Mouse (Mus musculus): ENCODE measurements around the gene Bmp7.

Gene Bmp7

DNA sequence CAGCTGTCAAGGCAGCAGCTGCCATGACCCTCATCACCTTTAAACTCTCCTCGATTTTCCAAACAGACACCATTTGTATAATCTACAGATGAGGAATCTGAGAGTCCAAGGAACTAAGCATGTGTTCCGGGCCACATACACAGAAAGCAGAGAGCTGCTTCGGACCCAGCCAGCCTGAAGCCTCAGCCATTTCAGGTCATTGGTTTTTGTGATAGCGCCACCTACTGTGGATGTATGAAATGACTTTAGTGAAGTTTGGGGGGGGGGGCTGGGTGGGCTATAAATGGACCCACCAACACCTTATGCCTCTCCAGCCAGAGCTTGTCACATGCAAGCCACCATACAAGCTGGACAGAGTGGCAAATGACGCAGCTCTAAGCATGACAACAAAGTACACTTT lies 8.9 kb upstream of the Bmp7 start:
- DNase-seq (ENCODE audit: low spot score in 2 of 2), result no peak

DNA sequence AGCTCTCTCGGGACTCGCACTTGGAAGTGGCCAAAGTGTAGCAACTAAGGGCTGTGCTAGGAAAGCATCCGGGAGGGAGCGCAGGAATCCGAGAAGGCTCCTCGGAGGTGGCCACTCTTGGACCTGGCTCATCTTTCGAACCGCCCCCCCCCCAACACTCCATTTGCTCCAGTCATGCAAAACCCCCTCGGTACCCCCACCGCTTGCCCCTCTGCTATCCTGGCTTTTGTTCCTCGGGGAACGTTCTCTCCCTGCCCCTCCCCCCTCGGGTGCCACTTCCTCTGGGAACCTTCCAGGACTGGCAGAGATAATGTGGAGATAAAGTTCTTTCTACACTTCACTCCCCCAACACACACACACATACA lies 660 bp upstream of the Bmp7 start:
- no peak for DNase-seq (ENCODE audit: low spot score in 2 of 2)

DNA sequence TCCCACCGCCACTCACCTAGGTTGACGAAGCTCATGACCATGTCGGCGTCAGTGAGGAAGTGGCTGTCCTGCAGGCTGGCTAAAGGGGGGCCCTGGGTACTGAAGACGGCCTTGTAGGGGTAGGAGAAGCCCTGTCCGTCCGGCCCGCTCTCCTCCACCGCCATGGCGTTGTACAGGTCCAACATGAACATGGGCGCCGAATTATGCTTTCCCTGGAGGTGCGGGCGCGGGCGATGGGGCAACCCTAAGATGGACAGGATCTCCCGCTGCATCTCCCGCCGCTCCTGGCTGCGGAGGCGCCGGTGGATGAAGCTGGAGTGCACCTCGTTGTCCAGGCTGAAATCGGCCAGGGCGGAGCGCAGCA lies 500 bp downstream of the Bmp7 start:
- DNase-seq (ENCODE audit: low spot score in 2 of 2), result no peak

DNA sequence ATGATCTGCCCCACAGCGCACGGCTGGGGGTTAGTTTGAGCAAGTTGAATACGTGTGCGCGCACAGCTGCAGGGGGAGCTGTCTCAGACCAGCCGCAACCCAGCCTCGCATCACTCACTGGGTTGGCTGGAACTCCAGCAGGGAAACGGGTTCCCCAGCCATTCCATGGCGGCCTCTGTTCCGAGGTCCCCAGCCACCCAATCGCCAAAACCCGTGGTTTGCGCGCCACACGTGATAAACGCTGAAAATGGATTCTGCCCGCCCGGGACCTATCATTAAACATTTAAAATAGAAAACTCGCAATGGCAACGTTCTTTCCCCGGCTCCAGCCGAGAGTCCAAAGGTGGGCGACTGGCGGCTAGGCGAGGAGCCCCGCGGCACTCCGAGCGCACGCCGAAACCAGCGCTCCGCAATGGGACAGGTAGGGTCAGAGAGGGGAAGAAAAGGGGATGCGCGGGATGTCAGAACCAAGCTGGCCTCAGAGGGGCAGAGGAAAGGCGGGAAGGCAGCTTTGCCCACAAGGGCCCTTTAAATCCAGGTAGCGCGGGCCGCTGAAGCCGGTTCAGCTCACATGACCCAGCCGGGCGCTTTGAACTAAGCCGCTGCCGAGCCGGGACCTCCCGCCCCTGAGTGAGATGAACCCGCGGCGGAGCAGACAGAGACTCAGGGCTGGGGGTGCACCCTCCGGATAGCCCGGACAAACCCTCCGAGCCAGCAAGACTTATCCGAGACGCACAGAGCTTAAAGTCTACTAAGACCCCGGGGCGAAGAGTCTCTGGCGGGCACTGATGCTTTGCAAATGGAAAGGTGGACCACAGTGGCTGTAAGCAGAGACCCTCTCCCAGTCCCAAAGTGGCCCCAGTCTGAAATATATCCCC lies 1.1 kb downstream of the Bmp7 start:
- no peak for DNase-seq (ENCODE audit: low spot score in 2 of 2)

DNA sequence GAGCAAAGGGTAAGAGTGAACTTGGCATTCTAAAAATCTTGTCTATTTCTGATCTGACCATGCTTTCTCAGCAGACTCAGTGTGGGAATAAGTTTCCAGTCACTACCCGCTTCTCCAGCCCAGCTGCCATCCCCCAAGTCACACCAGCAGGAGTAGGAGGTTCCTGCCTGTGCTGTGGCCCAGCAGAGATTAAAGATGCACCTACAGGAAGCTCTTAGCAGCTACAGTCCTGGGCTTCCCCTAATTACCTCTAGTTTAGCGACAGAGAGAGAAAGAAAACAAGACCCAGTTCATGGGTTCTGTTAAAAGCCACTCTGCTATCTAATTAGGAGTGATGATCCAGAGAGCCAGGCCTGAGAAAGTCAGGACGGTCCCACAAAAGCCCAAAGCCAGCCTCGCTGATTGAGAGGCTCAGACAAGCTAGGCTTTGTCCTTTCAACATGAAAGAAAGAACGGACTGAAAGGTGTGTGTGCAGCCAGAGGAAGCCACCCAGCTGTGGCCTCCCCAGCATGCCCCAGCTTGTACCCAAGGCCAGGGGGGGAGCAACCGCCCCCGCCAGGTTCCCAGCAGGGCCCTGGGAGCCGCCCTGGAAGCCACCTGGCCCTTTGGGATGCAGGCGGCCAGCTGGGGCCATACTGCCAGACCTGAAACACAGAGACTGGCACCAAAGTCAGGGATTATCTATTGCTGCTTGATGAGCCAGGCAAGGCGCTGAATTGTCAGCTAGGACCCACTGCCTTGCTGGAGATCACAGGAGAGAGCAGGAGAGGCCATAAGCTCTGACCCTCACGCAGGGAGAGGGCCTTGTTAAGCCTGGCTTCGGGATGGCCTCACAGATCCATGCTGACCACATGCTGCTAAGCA lies 2.6 kb downstream of the Bmp7 start:
- no peak for DNase-seq (ENCODE audit: low spot score in 2 of 2)

DNA sequence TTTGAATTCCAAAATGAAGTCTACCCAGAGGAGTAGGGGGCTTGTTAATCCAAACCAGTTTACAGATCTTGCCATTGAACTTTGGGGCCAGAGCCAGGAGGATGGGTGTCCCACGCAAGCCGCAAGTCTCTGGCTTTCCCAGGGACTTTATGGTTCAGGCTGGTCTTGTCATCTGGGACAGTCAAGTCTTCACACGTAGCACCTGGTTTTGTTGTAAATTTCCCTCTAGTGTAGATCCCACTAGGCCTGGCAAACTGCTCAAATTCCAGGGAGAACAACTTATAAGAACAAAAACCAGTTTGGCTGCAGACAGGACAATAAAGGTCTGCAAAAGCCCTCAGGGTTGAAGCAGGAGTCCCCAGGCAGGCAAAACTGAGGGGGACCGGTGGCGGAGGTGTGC lies 3.3 kb downstream of the Bmp7 start:
- DNase-seq (ENCODE audit: low spot score in 2 of 2), result no peak

DNA sequence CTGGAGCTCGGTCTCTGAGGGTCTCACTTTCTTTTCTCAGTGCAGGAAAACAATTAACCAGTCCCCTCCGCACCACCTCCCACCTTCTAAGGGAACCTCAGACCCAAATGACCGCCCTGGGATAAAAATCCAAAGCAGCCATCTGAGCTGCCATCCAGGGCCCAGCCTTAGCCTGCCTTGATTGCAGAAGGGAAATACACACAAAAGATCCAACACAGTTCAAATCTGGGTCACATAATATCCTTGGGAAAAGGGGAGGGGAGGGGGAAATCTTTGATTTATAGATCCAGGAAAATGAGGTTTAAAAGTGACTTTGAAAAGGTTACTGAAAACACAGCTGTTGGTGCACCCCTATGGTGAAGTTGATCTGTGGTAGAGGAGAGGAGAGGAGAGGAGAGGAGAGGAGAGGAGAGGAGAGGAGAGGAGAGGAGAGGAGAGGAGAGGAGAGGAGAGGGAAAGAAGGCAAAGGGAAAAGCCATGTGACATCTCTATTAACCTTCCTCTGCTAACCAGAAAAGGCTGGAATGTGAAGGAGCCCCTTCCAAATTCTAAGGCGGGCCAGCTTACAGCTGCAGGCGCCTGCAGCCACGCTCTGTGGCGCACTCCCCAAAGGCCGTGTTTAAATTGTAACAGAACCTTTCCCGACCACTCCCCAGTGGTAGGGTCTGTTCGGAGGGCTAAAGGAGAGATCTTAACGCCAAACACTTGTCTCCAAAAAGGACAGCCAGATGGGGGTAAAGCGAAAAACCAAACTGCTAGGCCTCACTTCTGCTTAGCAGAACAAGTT lies 4.2 kb downstream of the Bmp7 start:
- DNase-seq (ENCODE audit: low spot score in 2 of 2), result no peak

DNA sequence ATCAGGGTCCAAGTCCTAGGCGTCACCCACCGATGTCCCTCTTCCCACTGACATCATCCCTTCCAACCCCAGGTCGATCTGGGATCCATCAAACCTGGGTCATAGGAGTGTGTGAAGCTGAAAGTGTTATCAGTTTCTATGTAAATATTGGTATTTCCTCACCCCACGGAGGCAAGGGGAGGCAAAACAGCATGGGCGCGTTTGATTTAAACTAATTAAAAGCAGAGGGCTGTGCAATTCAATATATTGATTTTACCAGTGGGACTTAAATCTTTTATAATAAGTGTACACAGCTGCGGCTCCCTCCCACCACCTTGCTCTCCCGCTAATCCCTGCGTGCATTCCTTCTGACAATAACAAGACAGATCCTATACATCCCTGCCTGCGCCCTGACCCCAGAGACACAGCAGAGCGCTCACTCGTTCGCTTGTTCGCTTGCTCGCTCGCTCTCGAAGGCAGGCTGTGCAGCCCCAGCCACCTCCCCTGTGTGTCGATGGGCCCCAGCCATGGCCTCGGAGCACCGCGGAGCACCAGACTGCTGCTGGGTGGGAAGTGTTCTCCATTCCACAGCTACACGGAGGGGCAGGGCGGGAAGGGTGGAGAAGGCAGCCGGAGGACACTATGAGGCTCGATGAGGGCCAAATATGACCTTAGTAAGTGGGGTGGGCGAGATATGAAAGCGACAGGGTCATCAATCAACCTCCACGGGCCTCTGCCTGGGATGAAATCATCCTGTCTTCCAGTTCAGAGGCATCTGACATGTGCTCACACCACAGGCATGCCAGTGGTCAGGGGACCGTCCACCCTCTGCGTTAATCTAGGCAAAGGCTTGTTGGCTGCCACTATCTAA lies 5.0 kb downstream of the Bmp7 start:
- DNase-seq (ENCODE audit: low spot score in 2 of 2), result no peak

DNA sequence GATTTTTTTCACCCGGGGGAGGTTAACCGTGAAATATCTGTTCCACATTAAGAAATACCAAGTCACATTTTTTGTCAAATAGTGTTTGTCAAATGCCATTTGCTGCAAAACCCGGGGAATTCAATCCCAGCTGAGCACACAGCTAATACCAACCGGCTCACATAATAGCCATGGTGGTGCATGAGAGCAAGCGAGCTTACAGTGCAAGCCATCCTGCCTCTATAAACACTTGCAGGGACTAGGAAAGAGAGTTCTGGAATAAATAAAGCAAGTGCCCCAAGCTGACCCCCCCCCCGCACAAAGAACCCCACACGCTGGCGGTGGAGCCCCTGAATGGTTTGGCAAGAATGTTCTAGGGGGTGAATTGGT lies 5.7 kb downstream of the Bmp7 start:
- DNase-seq (ENCODE audit: low spot score in 2 of 2), result no peak

DNA sequence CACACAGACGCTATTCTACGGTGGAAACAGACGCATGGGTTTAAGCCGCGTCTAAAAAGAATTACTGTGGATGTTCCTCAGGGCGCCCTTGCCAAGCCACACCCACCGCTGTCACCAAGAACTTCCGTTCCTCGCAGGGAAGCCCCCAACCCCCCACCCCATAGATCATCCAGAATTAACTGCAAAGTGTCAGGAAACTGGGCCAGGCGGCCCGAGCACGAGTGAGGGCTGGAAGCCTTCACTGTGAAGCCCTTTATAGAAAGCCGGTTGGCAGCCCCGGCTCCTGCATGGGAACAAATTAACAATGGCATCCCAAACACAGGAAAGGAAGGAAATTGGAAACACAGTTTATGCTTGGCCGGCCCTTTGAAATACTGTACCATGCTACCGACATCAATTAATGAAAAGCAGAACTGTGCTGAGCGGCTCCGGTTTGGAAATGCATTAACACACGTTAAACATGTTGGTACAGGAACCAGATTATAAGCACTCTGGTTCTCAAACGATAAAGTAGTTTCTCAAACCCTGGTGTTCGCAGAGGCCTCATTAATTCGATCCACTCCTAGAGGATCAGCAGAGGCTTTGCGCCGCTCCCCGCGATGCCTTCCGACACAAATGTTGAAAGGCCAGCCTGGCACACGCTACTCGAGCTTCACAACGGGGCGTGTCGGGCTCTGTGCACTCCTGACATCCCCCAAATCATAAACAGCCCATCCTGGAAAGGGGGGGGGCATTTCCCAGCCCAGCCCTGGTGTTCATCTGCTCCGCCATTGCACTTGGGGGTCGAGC lies 6.3 kb downstream of the Bmp7 start:
- no peak for DNase-seq (ENCODE audit: low spot score in 2 of 2)

DNA sequence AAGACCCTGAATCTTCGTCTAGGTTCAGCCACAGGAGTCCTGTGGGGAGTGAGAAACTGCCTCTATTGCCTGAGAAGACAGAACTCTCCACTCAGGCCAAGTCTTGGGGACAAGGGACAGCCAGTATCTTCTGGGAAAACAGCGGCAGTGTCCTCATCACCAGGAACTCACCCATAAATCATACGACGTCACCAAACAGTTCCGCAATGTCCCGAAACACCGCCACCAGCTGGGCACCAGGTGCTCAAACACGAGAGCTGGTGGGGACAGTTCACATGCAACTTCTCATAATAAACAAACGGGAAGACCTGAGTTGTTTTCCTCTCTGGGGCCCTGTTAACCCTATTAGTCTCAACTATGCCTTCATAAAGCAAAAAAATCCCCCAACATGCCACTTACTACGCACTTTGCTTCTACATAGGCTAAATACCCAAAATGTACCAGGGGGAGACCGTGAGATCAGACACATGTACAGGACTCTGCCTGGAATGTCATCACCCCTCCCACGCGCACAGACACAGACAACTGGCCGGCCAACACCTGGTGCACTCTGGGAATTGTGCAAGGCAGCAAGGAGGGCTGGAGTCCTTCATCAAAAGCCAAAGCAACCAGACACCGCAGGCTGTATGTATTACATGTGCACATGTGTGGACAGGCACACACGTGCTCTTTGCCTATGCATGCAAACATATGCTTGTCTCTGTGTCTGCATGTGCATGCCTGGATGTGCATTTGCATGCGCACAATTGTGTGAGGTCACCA lies 8.8 kb downstream of the Bmp7 start:
- DNase-seq (ENCODE audit: low spot score in 2 of 2), result no peak

DNA sequence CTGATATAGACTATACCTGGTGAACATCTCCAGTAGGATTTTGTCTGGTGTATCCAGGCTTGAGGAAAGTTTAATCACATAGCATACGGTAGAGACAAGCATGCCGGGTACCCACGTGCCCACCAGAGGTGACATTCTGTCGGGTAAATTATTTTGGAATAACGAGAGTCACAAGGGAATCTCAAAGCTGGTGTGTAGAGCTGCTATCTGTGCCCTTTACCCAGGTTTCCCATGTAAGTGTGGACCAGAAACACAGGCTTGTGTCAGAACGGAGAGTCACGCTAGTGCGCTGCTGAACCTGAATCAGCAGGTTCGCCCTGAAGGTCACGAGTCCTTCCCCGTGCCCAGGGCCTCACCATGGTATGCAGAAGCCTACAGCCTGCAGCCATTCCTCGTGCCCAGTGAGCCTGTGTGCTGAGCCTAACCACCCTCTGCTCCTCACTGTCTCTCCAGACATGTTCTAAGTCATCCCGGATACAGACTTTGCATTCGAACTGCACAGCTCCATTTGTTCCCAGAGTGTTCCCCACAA lies 10.2 kb downstream of the Bmp7 start:
- DNase-seq (ENCODE audit: low spot score in 2 of 2), result no peak

DNA sequence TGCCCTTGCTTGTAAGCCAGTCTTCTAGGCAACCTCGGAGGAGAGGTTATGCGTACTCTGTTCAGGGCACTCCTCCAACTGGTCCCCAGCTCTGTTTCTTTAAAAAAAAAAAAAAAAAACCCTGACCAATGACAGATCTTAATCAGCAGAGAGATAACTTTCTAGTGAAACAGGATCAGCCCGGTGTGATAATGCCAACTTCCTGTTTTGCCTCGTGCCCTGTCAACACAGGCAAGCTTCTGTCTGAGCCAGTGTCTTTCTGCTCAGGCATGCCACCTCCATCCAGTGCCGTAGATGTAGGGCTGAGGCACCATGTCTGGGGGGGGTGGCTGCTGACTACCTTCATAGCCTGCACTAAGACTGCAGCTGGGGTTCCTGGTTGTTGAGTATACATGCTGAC lies 12.5 kb downstream of the Bmp7 start:
- DNase-seq (ENCODE audit: low spot score in 2 of 2), result no peak

DNA sequence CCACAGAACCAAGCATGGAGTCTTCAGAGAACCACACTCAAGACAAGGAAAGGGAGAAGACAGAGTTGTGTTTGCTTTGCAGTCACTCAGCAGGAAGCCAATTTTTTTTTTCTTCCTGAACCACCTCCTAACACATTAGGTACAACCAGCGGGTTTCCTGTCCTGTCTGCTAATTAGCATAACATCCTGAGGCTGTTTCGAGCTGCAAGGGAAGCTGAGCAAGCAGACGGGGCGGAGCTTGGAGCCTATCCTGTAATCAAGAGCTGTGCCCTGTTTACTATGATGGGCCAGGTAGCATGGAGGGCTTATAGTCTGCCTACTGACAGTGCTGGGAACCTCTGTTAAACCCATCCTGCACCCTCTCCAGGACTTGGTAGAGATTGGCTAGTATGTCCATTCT lies 13.8 kb downstream of the Bmp7 start:
- DNase-seq (ENCODE audit: low spot score in 2 of 2), result no peak

DNA sequence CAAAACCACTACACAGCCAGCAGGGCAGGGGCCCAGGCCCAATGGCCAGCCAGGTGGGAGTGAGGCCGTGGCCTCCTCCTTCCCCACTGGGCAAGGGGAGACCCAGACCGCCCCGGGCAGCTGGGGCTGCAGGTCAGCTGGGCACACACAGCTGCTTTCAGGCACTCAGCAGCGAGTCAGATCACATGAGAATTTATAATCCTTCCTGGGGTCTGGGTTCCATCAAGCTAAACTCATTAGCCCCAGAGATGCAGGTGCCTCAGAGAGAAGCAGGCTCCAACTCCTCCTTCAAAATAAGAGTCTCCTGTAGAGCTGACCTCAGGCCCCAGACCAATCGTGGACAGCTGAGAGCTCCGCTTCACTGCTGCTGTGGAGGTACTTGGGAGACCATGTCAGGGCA lies 15.2 kb downstream of the Bmp7 start:
- DNase-seq (ENCODE audit: low spot score in 2 of 2), result no peak

DNA sequence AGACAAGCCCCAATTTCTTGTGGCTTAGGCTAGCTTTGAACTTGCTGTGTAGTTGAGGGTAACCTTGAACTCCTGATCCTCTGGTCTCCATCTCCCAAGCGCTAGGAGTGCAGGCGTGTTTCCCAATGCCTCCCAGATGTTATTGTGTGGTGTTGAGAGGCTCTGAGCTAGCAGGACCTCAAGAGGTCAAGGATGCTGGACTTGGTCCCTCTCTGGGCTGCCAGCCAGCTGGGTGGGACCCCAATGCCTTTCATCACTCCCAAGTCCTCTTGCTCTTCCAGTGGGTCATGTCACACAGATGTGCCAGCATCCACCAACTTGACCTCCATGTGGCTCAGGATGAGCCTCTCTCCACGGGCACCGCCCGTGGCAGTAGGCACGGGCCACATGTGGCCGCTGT lies 16.9 kb downstream of the Bmp7 start:
- no peak for DNase-seq (ENCODE audit: low spot score in 2 of 2)

DNA sequence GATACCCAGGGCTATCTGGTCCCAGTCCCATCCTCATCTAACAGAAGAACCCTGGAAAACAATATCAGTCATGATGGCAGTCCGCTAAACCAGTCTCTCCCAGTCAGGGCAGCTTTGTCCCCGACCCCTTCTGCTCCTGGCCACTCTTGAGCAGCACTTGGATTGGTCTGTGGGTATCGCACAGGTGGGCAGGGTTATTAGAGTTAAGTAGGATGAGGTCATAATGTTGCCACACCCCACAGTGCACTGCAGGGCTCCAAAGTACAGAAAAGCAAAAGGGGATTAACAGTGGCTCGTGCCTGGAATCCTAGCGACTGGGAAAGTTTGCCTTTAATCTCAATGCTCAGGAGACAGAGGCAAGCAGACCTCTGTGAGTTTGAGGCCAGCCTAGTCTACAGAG lies 17.5 kb downstream of the Bmp7 start:
- no peak for DNase-seq (ENCODE audit: low spot score in 2 of 2)

DNA sequence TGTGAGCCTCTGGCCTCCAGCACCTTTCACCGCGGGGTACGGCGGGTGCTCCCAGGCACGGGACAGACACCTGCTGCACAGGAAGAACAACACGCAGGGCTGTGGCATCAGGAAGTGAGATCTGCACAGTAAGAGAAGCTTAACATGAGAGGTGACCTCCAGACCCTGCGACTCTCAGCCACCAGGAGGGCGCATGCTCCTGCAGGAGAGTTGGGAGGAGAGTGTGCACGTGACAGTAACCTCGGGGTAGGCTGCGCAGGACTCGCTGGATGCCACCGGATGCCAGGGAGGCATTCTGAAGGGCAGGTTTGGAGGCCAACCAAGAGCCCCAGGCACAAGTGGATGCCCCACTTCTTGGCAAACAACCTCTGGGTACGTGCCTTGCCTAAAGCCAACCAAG lies 26.1 kb downstream of the Bmp7 start:
- no peak for DNase-seq (ENCODE audit: low spot score in 2 of 2)

DNA sequence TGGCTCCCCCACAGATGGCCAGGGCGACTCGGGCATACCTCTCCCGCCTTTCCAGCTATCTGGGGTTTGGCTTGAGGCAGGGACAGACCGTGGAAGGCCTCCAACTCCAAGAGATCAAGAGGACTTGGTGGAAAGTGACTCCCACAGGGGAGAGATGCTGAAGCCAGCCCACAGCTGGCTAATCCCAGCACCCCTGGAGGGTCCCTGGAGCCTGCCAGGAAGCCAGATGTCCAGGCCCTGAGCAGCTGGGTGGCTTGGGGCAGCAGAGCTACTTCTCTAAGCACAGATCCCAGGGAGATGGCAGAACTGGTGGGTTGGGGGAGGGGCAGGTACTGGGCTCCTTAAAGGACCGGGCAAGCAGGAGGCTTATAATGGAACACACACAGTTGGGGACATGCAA lies 28.4 kb downstream of the Bmp7 start:
- no peak for DNase-seq (ENCODE audit: low spot score in 2 of 2)

DNA sequence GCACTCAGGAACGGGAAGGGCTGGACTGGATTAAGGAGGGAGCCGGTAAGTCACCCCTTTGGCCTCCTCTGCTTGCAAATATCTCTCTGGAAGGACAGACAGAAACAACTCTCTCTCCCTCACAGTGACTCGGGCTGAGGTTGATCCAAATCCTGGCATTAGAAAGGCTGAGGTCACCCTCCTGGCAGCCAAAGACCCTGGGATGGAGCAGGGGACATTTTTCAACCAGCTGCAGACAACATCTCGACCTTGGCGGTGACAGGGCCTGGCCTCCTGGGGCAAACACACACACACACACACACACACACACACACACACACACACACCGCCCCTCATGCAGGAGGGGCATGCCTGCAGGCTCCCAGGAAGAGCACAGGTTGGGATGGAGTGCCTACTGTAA lies 29.0 kb downstream of the Bmp7 start:
- DNase-seq (ENCODE audit: low spot score in 2 of 2), result no peak
